Mouse (Mus musculus) embryonic stem cell, embryonic (primary cell): ENCODE data around the gene Atp5b.

ENCODE experiments used
- CTCF ChIA-PET, 4 experiments: fragments of 300-600 bp in 2 of 4; fragments of 350-600 bp in 2 of 4; sonication (Branson Sonifier 250); formaldehyde crosslinking; loops; one replicate each; lab custom pipeline; 2022; ENCODE audit warnings: inconsistent platforms in 2 of 4; lab: Charles Lee
- POLR2A ChIA-PET, 4 experiments: fragments of 300-600 bp in 2 of 4; fragments of 350-600 bp in 2 of 4; sonication (Branson Sonifier 250); formaldehyde crosslinking; loops; one replicate each; lab custom pipeline; 2022; ENCODE audit warnings: antibody characterized with exemption in 4 of 4, inconsistent platforms in 1 of 4; lab: Charles Lee

Atp5b gene

GRCm38 (mm10) chr10:128110103-128110761 lies 27.2 kb downstream of the Atp5b start:
- CTCF ChIA-PET: interaction anchor here in 3 of 4 experiments (0.6 to 1.9 kb wide), 7 partner anchors 8 to 69 kb away, joined by 3 to 6 read pairs (median 4); partner anchors contain the start of gene Baz2a (in 3 of the 3)
- POLR2A ChIA-PET: interaction anchor here (0.6 to 1.9 kb wide), 13 partner anchors 9 to 75 kb away, joined by 3 to 7 read pairs (median 4); partner anchors contain the start of genes Baz2a (in 2 of the 4) and Naca (in 1 of the 4)

- POLR2A ChIA-PET: interaction anchor here (0.5 to 2.3 kb wide), 23 partner anchors 8 to 490 kb away, joined by 3 to 11 read pairs (median 3); partner anchors contain the start of genes Baz2a (in 2 of the 4), Atp5b (in 1 of the 4), Cnpy2 (in 1 of the 4) and Lrp1 (in 1 of the 4)
- CTCF ChIA-PET: interaction anchor here (0.6 to 1.6 kb wide), 7 partner anchors 9 to 247 kb away, joined by 3 to 6 read pairs (median 4); partner anchors contain the start of gene Baz2a (in 2 of the 4)
Measured at GRCm38 (mm10) chr10:128111227-128111626, 28.2 kb downstream of the Atp5b start.

GRCm38 (mm10) chr10:128123833-128124232 lies 40.8 kb downstream of the Atp5b start:
- POLR2A ChIA-PET: interaction anchor here in 2 of 4 experiments (0.6 to 4.1 kb wide), 10 partner anchors 9 to 79 kb away, joined by 3 to 33 read pairs (median 4); partner anchors contain the start of gene Baz2a (in 1 of the 2)
- CTCF ChIA-PET: interaction anchor here in 1 of 4 experiments (0.6 to 3.3 kb wide), 2 partner anchors 18 to 32 kb away, joined by 3 to 12 read pairs; partner anchors contain the start of gene Baz2a

DNA sequence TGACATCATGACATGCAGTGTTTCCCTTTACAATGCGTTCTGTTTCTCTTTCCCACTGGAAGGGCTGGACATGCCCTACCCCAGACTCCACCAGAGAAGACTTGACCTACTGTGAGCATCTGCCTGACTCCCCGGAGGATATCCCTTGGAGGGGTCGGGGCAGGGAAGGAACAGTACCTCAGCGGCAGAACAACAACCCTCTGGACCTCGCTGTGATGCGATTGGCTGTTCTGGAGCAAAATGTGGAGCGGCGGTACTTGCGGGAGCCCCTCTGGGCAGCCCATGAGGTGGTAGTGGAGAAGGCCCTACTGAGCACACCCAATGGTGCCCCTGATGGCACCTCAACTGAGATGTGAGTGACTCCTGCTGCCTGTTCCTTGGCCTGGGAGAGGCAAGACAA lies 41.8 kb downstream of the Atp5b start:
- CTCF ChIA-PET: no interaction called here
- POLR2A ChIA-PET: interaction anchor here in 2 of 4 experiments (1.0 to 1.5 kb wide), 3 partner anchors 8 to 34 kb away, joined by 3 to 5 read pairs (median 3); no protein-coding TSS in a partner anchor

GRCm38 (mm10) chr10:128125951-128126350 lies 42.9 kb downstream of the Atp5b start:
- POLR2A ChIA-PET: interaction anchor here in 1 of 4 experiments (1.4 kb wide), 1 partner anchor 14 kb away, joined by 4 read pairs; no protein-coding TSS in a partner anchor
- CTCF ChIA-PET: no interaction called here

- POLR2A ChIA-PET: interaction anchor here in 3 of 4 experiments (0.5 to 1.8 kb wide), 15 partner anchors 9 to 166 kb away, joined by 3 to 6 read pairs (median 4); partner anchors contain the start of genes Atp5b (in 1 of the 3), Baz2a (in 1 of the 3) and Rbms2 (in 1 of the 3)
- CTCF ChIA-PET: interaction anchor here in 1 of 4 experiments (1.2 kb wide), 1 partner anchor 37 kb away, joined by 3 read pairs; the partner anchor contains the start of gene Baz2a
Measured at GRCm38 (mm10) chr10:128127497-128127896, 44.4 kb downstream of the Atp5b start.

DNA sequence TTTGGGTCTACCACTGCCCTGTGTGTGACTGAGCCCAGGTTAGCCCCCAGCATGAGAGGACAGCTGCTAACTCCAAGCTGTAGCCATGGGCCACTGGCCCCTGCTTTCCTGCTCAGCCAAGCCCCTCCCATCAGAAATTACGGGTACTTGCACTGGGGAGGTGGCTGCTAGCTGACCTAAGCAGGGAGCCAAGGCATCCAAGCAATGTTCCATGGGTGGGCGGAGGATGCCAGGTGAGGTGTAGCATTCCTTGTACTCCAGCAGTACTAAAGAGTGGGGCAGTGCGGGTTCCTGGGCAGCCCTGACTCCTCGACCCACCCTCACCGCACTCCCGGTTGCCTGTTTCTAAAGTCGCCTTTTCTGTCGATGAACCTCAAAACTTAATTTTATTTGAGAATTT lies 45.1 kb downstream of the Atp5b start:
- ChIA-PET POLR2A (interaction anchor here in 2 of 4 experiments (0.5 to 1.8 kb wide), 14 partner anchors 11 to 568 kb away, joined by 3 to 6 read pairs (median 4); partner anchors contain the start of genes Atp5b (in 1 of the 2), Baz2a (in 1 of the 2) and Rbms2 (in 1 of the 2)), CTCF (interaction anchor here in 3 of 4 experiments (0.5 to 1.2 kb wide), 3 partner anchors 21 to 62 kb away, joined by 3 to 4 read pairs (median 4); partner anchors contain the start of gene Baz2a (in 1 of the 3))

DNA sequence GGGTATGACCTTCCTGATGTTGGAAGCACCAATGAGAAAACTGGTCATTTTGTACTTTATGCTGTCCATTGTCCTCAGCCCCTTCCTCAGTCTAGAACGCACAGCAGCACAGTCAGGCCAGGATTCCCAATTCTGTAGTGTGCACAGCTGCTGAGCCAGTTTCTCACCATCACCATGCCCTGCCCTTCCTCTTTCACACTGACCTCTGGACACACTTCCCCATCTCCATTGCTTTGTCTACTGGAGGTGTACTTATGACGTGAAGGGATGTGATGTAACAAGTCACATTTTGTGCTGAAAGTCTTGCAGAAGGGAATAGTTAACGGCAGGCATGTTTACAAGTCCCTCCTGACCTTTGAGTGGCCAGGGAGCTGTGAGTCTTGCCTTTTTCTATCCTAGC lies 48.2 kb downstream of the Atp5b start:
- ChIA-PET CTCF (no interaction called here), POLR2A (interaction anchor here in 2 of 4 experiments (0.7 to 6.1 kb wide), 12 partner anchors 10 to 96 kb away, joined by 3 to 51 read pairs (median 5); partner anchors contain the start of genes Atp5b (in 1 of the 2), Baz2a (in 1 of the 2) and Naca (in 1 of the 2))

- POLR2A ChIA-PET: interaction anchor here (0.7 to 6.1 kb wide), 15 partner anchors 10 to 820 kb away, joined by 3 to 51 read pairs (median 5); partner anchors contain the start of genes Baz2a (in 2 of the 4), Atp5b (in 1 of the 4) and Mars (in 1 of the 4)
- CTCF ChIA-PET: interaction anchor here in 1 of 4 experiments (1.2 kb wide), 1 partner anchor 10 kb away, joined by 4 read pairs; no protein-coding TSS in a partner anchor
Measured at GRCm38 (mm10) chr10:128131812-128132211, 48.7 kb downstream of the Atp5b start.

DNA sequence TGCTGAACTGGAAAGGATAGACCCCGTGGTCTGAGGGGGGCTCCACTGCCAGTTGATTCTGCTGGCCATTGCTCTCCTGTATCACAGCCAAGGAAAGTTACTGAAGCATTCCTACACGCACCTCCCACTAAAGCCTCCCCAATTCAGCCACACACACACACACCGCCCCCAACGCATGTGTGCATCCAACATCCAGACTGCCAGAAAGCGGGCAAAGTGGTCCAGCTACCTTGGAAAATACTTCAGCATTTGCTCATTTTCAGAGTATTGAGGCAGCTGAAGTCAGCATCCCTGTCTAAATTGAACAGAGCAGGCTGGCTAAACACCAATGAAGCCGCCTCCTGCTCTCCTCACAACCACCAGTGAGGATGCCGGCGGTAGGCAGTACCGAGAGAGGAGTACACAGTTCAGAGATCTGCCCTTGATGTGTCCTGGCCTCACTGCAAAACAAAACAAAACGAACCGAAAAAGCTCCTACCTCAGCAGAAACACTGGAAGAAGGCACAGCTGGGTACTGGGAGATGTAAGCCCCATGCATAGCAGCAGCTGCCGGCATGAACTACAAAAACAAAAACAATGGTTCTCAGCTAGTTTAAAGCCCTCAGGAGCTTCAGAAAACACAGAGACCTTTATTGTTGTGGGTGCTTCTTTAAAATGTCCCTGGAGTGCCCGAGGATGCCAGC lies 50.7 kb downstream of the Atp5b start:
- ChIA-PET POLR2A (interaction anchor here in 3 of 4 experiments (0.6 to 6.1 kb wide), 21 partner anchors 9 to 213 kb away, joined by 3 to 51 read pairs (median 4); partner anchors contain the start of genes Baz2a (in 2 of the 3), Gls2 (in 2 of the 3), Atp5b (in 1 of the 3) and Rbms2 (in 1 of the 3)), CTCF (interaction anchor here (0.6 to 2.4 kb wide), 6 partner anchors 43 to 640 kb away, joined by 4 to 7 read pairs (median 5); partner anchors contain the start of gene Baz2a (in 2 of the 4))

DNA sequence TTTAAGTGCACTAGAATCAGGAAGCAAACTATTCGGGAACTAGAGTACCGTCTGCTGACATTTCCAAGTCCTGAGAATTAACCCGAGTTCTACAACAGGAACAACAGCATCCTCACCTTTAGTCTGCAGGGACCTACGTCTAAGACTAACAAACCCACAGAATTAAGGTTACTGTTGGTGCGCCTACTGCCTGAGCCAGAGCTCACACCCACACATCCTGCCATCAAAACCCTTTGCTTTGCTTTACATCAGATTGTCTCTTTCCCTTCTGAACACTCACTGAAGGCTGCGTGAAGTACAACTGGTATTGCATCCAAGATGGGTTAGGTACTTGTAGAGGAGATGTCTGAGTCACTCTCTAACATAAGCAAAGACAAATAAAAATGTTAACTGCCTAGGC lies 52.3 kb downstream of the Atp5b start:
- ChIA-PET POLR2A (interaction anchor here in 1 of 4 experiments (1.1 kb wide), 1 partner anchor 23 kb away, joined by 3 read pairs; no protein-coding TSS in a partner anchor), CTCF (no interaction called here)
